Mouse (Mus musculus): ENCODE measurements at regions not wholly inside any gene's neighbourhood (a gene's known extent, or its start where the extent isn't known, plus 50 kb on each side); places are given as distances from the start of the nearest gene placed in this dataset.

DNA sequence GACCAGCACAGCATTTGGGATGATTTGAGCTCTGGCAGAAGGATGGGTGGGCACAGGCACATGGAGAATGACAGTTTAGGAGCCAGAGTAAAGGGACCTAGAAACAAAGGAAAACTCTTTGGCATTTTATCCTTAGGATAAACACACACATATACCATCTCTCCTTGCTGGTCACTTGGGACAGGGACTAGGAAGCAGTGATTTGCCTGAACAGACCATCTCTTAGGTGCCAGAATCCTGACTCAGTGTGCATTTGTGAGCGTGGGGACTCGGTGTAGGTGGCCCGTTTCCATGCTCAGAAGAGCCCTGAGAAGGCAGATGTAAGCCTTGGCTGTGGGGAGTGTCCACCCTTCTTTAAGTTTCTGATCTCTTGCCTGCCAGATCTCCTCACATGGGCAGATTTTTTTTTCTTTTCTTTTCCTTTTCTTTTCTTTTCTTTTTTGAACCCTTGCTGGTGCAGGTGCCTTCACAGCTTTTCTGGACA, 179.0 kb upstream of the Tenm4 start:
- no peak for TF ChIP-seq CTCF (IDR thresholded peaks at IDR 0.05 in 2 of 3, conservative IDR thresholded peaks at IDR 0.05 in 1 of 3; ENCODE audit: control insufficient read depth in 1 of 3, insufficient read depth in 1 of 3, low read depth in 2 of 3, low read length in 3 of 3, poor library complexity in 1 of 3, severe bottlenecking in 1 of 3)
- TF ChIP-seq BHLHE40 (IDR thresholded peaks at IDR 0.05; ENCODE audit: borderline replicate concordance, low read depth, low read length), result no peak
- TF ChIP-seq E2F4 (IDR thresholded peaks at IDR 0.05; ENCODE audit: borderline replicate concordance, low read depth, low read length), result no peak
- TF ChIP-seq ZKSCAN1 (IDR thresholded peaks at IDR 0.05; ENCODE audit: low read depth, low read length), result no peak
- TF ChIP-seq SMC3 (IDR thresholded peaks at IDR 0.05; ENCODE audit: low read depth, low read length), result no peak
- TF ChIP-seq TAL1 (IDR thresholded peaks at IDR 0.05; ENCODE audit: low read length), result no peak
- TF ChIP-seq POLR2A (IDR thresholded peaks at IDR 0.05; ENCODE audit: control insufficient read depth in 1 of 2, insufficient read depth in 1 of 2, low read depth in 1 of 2, low read length in 2 of 2, poor library complexity in 1 of 2), result no peak
- TF ChIP-seq TCF12 (IDR thresholded peaks at IDR 0.05; ENCODE audit: low read depth, low read length), result no peak
- no peak for TF ChIP-seq RAD21 (IDR thresholded peaks at IDR 0.05; ENCODE audit: low read depth, low read length)
- no peak for TF ChIP-seq USF2 (IDR thresholded peaks at IDR 0.05; ENCODE audit: borderline replicate concordance in 1 of 2, insufficient read depth in 1 of 2, low read depth in 1 of 2, low read length in 2 of 2)
